Mouse (Mus musculus): ENCODE measurements at regions not wholly inside any gene's neighbourhood (a gene's known extent, or its start where the extent isn't known, plus 50 kb on each side); places are given as distances from the start of the nearest gene placed in this dataset.

- TF ChIP-seq CTCF (IDR thresholded peaks at IDR 0.05; ENCODE audit: low read depth, low read length) (0 out of 2 replicates have a peak, but pooled peaks have one; percentile 23), POLR2A (IDR thresholded peaks at IDR 0.05; ENCODE audit: borderline replicate concordance, low read depth, low read length) (no peak)
Observed at GRCm38 (mm10) chr9:71369760-71370159, 116.0 kb downstream of the Polr2m start.

Data from bone marrow macrophage, adult 2 months (primary cell).